Mouse (Mus musculus): ENCODE measurements around the gene Ptprn2. TPM values are rescaled to one million over a fixed set of nuclear protein-coding genes. Genes with fewer than 3 reads are reported as not detected.

Ptprn2 gene
- polyA plus RNA-seq, 1 experiment from 2014 or later: 1.2 TPM

GRCm38 (mm10) chr12:117154356-117155243 is 669.1 kb downstream of the Ptprn2 start:
- no peak for TF ChIP-seq CTCF (IDR thresholded peaks at IDR 0.05; ENCODE audit: low read depth)
- 1% methylated on average over 27 of the region's 27 CpGs for WGBS
- no peak for ATAC-seq

DNA sequence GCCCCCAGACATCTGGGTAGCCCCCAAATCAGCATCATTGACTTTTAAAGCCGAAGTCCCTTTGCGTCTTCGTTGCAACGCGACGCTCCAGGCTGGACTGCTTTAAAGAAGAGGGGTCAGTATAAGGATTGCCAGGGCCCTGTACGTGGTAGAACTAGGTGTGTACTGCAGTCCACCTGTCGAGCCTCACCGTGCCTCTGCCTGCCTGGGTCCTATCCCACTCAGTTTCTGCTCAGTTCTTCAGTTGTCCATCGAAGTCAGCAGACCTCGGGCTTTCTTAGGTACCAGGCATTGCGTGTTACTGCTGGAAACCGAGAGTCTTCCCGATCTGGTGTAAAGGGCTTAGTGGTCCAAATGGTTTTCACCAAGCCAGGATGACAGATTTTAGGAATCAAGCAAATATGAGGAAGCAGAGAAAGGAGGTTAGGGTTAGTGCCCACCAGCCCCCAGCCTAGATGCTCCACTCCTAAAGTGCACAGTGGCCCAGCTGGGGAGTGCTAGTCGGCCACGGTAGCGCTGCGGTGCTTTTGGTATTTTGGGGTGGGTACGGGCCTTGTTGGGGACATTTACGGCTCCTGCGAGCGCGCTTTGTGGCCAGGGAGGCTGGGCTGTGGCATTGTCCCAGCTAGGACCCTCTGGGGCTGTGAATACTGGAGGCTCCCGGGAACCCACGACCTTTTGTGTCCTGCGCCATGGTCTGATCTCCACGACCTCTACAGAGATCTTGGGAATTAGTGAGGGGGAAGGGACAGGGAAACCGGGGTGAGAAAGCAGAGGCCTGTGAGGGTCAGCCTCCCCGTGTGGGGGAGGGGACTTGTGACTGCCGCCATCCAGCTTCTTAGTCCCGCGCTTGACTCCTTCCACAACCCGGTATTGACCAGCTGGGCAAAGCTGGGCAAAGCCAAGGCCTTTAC is 670.0 kb downstream of the Ptprn2 start:
- no peak overlapping the region for H3K4me3 ChIP-seq (ENCODE audit: low read depth, low read length)
- no peaks in the 10 kb centered on the region for H3K4me1 ChIP-seq (replicated peaks; ENCODE audit: control insufficient read depth, insufficient read depth, low read length)
- H3K9me3 ChIP-seq (ENCODE audit: control insufficient read depth): no peaks in the 10 kb centered on the region
- H3K9ac ChIP-seq (ENCODE audit: low read depth, low read length): no peak overlapping the region
- no peak overlapping the region for H3K4me2 ChIP-seq (replicated peaks; ENCODE audit: low read depth)
- WGBS: 5% methylated on average over 33 of the region's 33 CpGs
- no peak overlapping the region for H3K27ac ChIP-seq (ENCODE audit: low read depth, low read length)
- no peak for ATAC-seq
- TF ChIP-seq CTCF (IDR thresholded peaks at IDR 0.05; ENCODE audit: low read depth): no peak
- no peaks in the 10 kb centered on the region for H3K36me3 ChIP-seq (ENCODE audit: control insufficient read depth, insufficient read depth)
- H3K27me3 ChIP-seq (replicated peaks; ENCODE audit: control insufficient read depth, insufficient read depth, low read length): peaks cover 86% of the 10 kb centered on the region

More at GRCm38 (mm10) chr12:117154356-117155243, 669.1 kb downstream of the Ptprn2 start:
- Histone ChIP-seq H3K4me2 (replicated peaks; ENCODE audit: low read depth) (peak overlapping the region; percentile 67), H3K27me3 (replicated peaks; ENCODE audit: control insufficient read depth, insufficient read depth, low read length) (peaks cover 85% of the 10 kb centered on the region), H3K4me1 (replicated peaks; ENCODE audit: control insufficient read depth, insufficient read depth, low read length) (no peaks in the 10 kb centered on the region), H3K36me3 (ENCODE audit: control insufficient read depth, insufficient read depth) (no peaks in the 10 kb centered on the region), H3K4me3 (ENCODE audit: low read depth, low read length) (peak overlapping the region; percentile 41), H3K27ac (ENCODE audit: low read depth, low read length) (no peak overlapping the region), H3K9ac (ENCODE audit: low read depth, low read length) (no peak overlapping the region), H3K9me3 (ENCODE audit: control insufficient read depth) (no peaks in the 10 kb centered on the region)

DNA sequence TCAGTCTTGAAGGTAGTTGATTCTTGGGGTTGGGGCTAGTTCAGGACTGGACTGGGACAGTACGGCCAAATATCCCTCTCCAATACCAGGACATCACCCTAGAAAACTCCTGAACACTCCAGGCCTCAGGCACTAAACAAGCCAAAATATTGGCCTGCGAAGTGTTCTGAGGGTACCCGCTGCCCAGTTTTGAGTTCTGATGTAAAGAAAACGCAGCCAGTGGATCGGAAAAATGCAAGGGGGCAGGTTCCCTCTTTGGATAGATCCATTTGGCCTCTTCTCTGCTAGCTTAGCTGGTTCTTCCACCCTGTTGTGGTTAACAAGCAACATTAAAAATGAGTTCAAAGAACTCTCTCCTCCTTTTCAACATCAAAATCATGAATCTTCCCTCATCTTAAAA is 670.7 kb downstream of the Ptprn2 start:
- no peak overlapping the region for H3K4me2 ChIP-seq (replicated peaks; ENCODE audit: low read depth)
- 43% methylated on average over 5 of the region's 5 CpGs for WGBS
- H3K27me3 ChIP-seq (replicated peaks; ENCODE audit: control insufficient read depth, insufficient read depth, low read length): peaks cover 85% of the 10 kb centered on the region
- H3K27ac ChIP-seq (ENCODE audit: low read depth, low read length): no peak overlapping the region
- no peak for ATAC-seq
- H3K36me3 ChIP-seq (ENCODE audit: control insufficient read depth, insufficient read depth): no peaks in the 10 kb centered on the region
- no peaks in the 10 kb centered on the region for H3K4me1 ChIP-seq (replicated peaks; ENCODE audit: control insufficient read depth, insufficient read depth, low read length)
- no peak overlapping the region for H3K9ac ChIP-seq (ENCODE audit: low read depth, low read length)
- no peak for TF ChIP-seq CTCF (IDR thresholded peaks at IDR 0.05; ENCODE audit: low read depth)
- no peak overlapping the region for H3K4me3 ChIP-seq (ENCODE audit: low read depth, low read length)
- no peaks in the 10 kb centered on the region for H3K9me3 ChIP-seq (ENCODE audit: control insufficient read depth)

DNA sequence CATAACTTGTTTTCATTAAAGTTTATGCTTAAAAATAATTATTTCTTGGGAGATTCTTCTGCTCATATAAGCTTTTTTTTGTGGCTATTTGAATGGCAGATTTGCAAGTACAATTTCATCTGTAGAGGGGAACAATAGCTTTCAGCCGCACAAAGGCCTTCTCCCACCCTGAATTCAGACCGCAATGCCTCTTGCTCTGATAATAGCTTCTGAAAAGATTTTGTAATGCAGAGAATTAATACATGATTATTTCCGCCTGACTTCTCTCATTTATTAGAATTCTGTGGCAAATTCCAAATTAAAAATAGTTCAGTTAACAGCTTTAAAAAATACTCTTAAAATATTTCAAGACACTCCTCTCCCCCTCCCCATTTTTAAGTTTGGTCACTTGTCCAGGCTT is 671.3 kb downstream of the Ptprn2 start:
- no peak overlapping the region for H3K27ac ChIP-seq (ENCODE audit: low read depth, low read length)
- 83% methylated on average over 3 of the region's 3 CpGs for WGBS
- no peak overlapping the region for H3K4me2 ChIP-seq (replicated peaks; ENCODE audit: low read depth)
- no peaks in the 10 kb centered on the region for H3K4me1 ChIP-seq (replicated peaks; ENCODE audit: control insufficient read depth, insufficient read depth, low read length)
- H3K9ac ChIP-seq (ENCODE audit: low read depth, low read length): no peak overlapping the region
- H3K4me3 ChIP-seq (ENCODE audit: low read depth, low read length): no peak overlapping the region
- H3K36me3 ChIP-seq (ENCODE audit: control insufficient read depth, insufficient read depth): no peaks in the 10 kb centered on the region
- H3K27me3 ChIP-seq (replicated peaks; ENCODE audit: control insufficient read depth, insufficient read depth, low read length): peaks cover 85% of the 10 kb centered on the region
- TF ChIP-seq CTCF (IDR thresholded peaks at IDR 0.05; ENCODE audit: low read depth): no peak
- no peak for ATAC-seq
- H3K9me3 ChIP-seq (ENCODE audit: control insufficient read depth): no peaks in the 10 kb centered on the region

- Histone ChIP-seq H3K27ac (ENCODE audit: low read depth, low read length) (no peak overlapping the region), H3K27me3 (replicated peaks; ENCODE audit: control insufficient read depth, insufficient read depth, low read length) (peaks cover 84% of the 10 kb centered on the region), H3K4me3 (ENCODE audit: low read depth, low read length) (no peak overlapping the region), H3K9ac (ENCODE audit: low read depth, low read length) (no peak overlapping the region), H3K4me1 (replicated peaks; ENCODE audit: control insufficient read depth, insufficient read depth, low read length) (no peaks in the 10 kb centered on the region), H3K4me2 (replicated peaks; ENCODE audit: low read depth) (no peak overlapping the region), H3K36me3 (ENCODE audit: control insufficient read depth, insufficient read depth) (no peaks in the 10 kb centered on the region), H3K9me3 (ENCODE audit: control insufficient read depth) (no peaks in the 10 kb centered on the region)
- 67% methylated on average over 2 of the region's 2 CpGs for WGBS
- no peak for ATAC-seq
- TF ChIP-seq CTCF (IDR thresholded peaks at IDR 0.05; ENCODE audit: low read depth): no peak
Measured at GRCm38 (mm10) chr12:117157249-117157648, 671.7 kb downstream of the Ptprn2 start.
